Mouse (Mus musculus) ES-CJ7 (cell line): ENCODE measurements around the gene Tmem126a.

ENCODE experiments used
- DNase-seq: peaks from one replicate; pipeline ENCODE4 v3.0.0; 2011; ENCODE audit warnings: low read depth, low spot score

The Tmem126a gene

GRCm38 (mm10) chr7:90456845-90457468, at the start of gene Tmem126a:
TSS of gene Tmem126a (minus strand) at chr7:90457229.
- peak; percentile 82 for DNase-seq

- DNase-seq: no peak
Measured at GRCm38 (mm10) chr7:90482607-90483006, 25.6 kb upstream of the Tmem126a start.

GRCm38 (mm10) chr7:90476313-90477245, 19.6 kb upstream of the Tmem126a start, which contains the start of gene Dlg2:
TSS of gene Dlg2 (plus strand) at chr7:90476672.
- no peak for DNase-seq

GRCm38 (mm10) chr7:90475793-90476312, 18.8 kb upstream of the Tmem126a start, which contains the start of gene Tmem126b:
TSS of gene Tmem126b (minus strand) at chr7:90476001.
- DNase-seq: peak; percentile 99

- no peak for DNase-seq
Measured at GRCm38 (mm10) chr7:90473511-90473910, 16.5 kb upstream of the Tmem126a start.

- no peak for DNase-seq
Measured at GRCm38 (mm10) chr7:90461441-90461840, 4.4 kb upstream of the Tmem126a start.

GRCm38 (mm10) chr7:90460930-90461329, 3.9 kb upstream of the Tmem126a start:
- peak; percentile 66 for DNase-seq

- peak; percentile 68 for DNase-seq
Measured at GRCm38 (mm10) chr7:90460330-90460729, 3.3 kb upstream of the Tmem126a start.

- peak; percentile 45 for DNase-seq
Measured at GRCm38 (mm10) chr7:90457517-90457916, 488 bp upstream of the Tmem126a start.

GRCm38 (mm10) chr7:90456149-90456844, 732 bp downstream of the Tmem126a start:
- DNase-seq: no peak

- no peak for DNase-seq
Measured at GRCm38 (mm10) chr7:90444206-90444605, 12.8 kb downstream of the Tmem126a start.

GRCm38 (mm10) chr7:90443101-90444091, 13.6 kb downstream of the Tmem126a start:
- peak; percentile 26 for DNase-seq

- peak; percentile 97 for DNase-seq
Measured at GRCm38 (mm10) chr7:90442518-90443080, 14.4 kb downstream of the Tmem126a start, which contains the start of gene Crebzf. TSS of gene Crebzf (plus strand) at chr7:90442729.

GRCm38 (mm10) chr7:90442070-90442469, 15.0 kb downstream of the Tmem126a start:
- DNase-seq: no peak

- no peak for DNase-seq
Measured at GRCm38 (mm10) chr7:90440044-90440443, 17.0 kb downstream of the Tmem126a start.

- DNase-seq: no peak
Measured at GRCm38 (mm10) chr7:90432221-90432620, 24.8 kb downstream of the Tmem126a start.

- peak; percentile 12 for DNase-seq
Measured at GRCm38 (mm10) chr7:90427006-90427405, 30.0 kb downstream of the Tmem126a start.

GRCm38 (mm10) chr7:90426020-90427001, 30.7 kb downstream of the Tmem126a start, which contains the start of gene Ccdc89:
TSS of gene Ccdc89 (plus strand) at chr7:90426577.
- peak; percentile 92 for DNase-seq

- DNase-seq: peak; percentile 70
Measured at GRCm38 (mm10) chr7:90409934-90410333, 47.1 kb downstream of the Tmem126a start.
